Mouse (Mus musculus) ES-Bruce4 (cell line): Measurements from ENCODE around the gene Fam189a2. TPM values are rescaled to one million over a fixed set of nuclear protein-coding genes. Genes with fewer than 3 reads are reported as not detected.

Source experiments
- H3K27ac ChIP-seq: 2 replicates; pipeline ENCODE4 v1.5.1; 2012; ENCODE audit warnings: low read length, inconsistent platforms; ENCODE audit not compliant: insufficient read depth
- H3K27me3 ChIP-seq: 2 replicates; pipeline ENCODE4 v1.6.1; 2012; ENCODE audit warnings: mild to moderate bottlenecking, low read length, inconsistent platforms; ENCODE audit not compliant: control insufficient read depth, poor library complexity, insufficient read depth, severe bottlenecking
- H3K36me3 ChIP-seq: 2 replicates; pipeline ENCODE4 v1.6.1; 2012; ENCODE audit warnings: inconsistent platforms, mild to moderate bottlenecking, low read length, moderate library complexity; ENCODE audit not compliant: control insufficient read depth, poor library complexity, insufficient read depth, severe bottlenecking
- H3K4me1 ChIP-seq: one replicate; pipeline ENCODE4 v1.8.1; 2011; ENCODE audit warnings: low read length; ENCODE audit not compliant: control insufficient read depth, insufficient read depth
- H3K4me3 ChIP-seq: 2 replicates; pipeline ENCODE4 v1.5.1; 2011; ENCODE audit warnings: low read depth, mild to moderate bottlenecking, low read length
- H3K9ac ChIP-seq: 2 replicates; pipeline ENCODE4 v1.6.1; 2012; ENCODE audit warnings: low read depth, mild to moderate bottlenecking, inconsistent platforms; ENCODE audit not compliant: poor library complexity, severe bottlenecking
- H3K9me3 ChIP-seq: replicated peaks from 2 replicates; pipeline ENCODE4 v1.6.1; 2012; ENCODE audit warnings: mild to moderate bottlenecking, low read length, inconsistent platforms; ENCODE audit not compliant: control insufficient read depth, poor library complexity, insufficient read depth, severe bottlenecking
- CTCF ChIP-seq: IDR thresholded peaks from one replicate; pipeline ENCODE4 v1.8.1; 2011; ENCODE audit warnings: low read depth, low read length
- EP300 ChIP-seq: IDR thresholded peaks from 2 replicates; pipeline ENCODE4 v1.6.1; 2011; ENCODE audit warnings: low read depth, low read length; ENCODE audit not compliant: insufficient read depth
- POLR2A ChIP-seq: IDR thresholded peaks from one replicate; pipeline ENCODE4 v1.8.1; 2011; ENCODE audit warnings: low read length; ENCODE audit not compliant: insufficient read depth
- polyA plus RNA-seq: library from polyadenylated mRNA; stranded (reverse); fragments of >200 nt; gene quantifications from 2 replicates; pipeline ENCODE4 v1.2.4, GENCODE M21; 2011; ENCODE audit warnings: low read depth; ENCODE audit not compliant: missing spikeins, insufficient read depth, insufficient read length

Gene Fam189a2
- polyA plus RNA-seq, 1 experiment, result 1.7 TPM

GRCm38 (mm10) chr19:23972881-23973649, 57.8 kb downstream of the Fam189a2 start:
- Histone ChIP-seq H3K4me1 (no peaks in the 10 kb centered on the region), H3K9me3 (no peaks in the 10 kb centered on the region), H3K27me3 (no peaks in the 10 kb centered on the region), H3K27ac (no peak overlapping the region), H3K4me3 (no peak overlapping the region), H3K9ac (no peak overlapping the region), H3K36me3 (no peaks in the 10 kb centered on the region)
- no peak for TF ChIP-seq POLR2A
- TF ChIP-seq EP300, result no peak
- no peak for TF ChIP-seq CTCF

DNA sequence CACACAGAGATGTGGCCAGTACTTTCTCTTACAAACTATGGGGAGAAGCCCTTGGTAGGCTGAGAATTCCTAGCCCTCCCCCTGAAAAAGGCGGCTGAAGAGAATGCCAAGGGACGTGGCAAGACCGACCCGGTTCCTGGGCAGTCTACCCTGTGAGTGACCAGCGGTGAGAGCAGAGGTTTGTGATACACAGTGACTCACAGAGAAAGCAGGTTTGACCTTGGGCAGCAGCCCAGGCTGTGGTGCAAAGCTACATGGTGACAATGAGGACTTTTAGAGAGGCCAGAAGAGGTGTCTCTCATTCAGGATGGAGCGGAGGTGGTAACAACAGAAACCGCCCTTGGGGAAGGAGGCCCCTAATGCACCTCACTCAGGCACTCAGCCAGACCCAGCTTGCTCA, 59.4 kb downstream of the Fam189a2 start:
- Histone ChIP-seq H3K27ac (no peak overlapping the region), H3K27me3 (no peaks in the 10 kb centered on the region), H3K36me3 (no peaks in the 10 kb centered on the region), H3K9me3 (no peaks in the 10 kb centered on the region), H3K9ac (no peak overlapping the region), H3K4me1 (no peaks in the 10 kb centered on the region), H3K4me3 (no peak overlapping the region)
- no peak for TF ChIP-seq POLR2A
- TF ChIP-seq EP300, result no peak
- no peak for TF ChIP-seq CTCF

DNA sequence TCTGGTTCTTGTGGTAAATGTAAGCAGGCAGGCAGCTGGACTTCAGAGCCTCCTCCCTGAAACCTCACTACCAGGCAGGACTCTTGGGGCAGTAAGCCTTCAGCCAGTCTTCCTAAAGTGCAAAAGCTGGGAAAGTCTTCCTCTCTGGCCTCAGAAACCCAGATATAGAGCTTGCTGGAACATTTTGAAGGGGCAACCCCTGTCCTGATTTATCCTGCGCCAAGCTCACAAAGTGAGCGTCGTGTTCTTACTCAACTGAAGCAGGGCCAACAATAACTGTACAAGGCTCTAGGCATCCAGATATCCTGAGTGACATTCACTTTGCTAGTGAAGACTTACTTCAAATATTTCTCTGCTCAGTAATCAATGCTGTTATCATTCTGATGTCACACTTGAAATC, 60.4 kb downstream of the Fam189a2 start:
- TF ChIP-seq POLR2A (no peak), CTCF (no peak), EP300 (no peak)
- H3K4me1 ChIP-seq, result no peaks in the 10 kb centered on the region

DNA sequence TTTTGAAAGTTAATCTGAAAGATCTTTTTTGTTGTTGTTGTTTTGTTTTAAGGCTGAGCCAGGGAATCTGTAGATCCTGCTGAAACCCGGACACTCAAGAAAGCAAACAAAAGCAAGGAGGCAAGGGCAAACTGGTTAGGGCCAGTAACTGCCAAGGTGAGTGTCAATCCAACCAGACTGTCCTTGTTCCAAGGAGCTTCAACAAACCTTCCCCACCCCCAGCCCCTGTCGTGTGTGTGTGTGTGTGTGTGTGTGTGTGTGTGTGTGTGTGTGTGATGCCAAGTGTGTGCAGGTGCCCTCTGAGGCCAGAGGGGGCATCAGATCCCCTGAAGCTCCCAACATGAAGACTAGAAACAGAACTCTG, 62.0 kb downstream of the Fam189a2 start:
- Histone ChIP-seq H3K4me1 (no peaks in the 10 kb centered on the region), H3K9me3 (no peaks in the 10 kb centered on the region), H3K9ac (no peak overlapping the region), H3K27me3 (no peaks in the 10 kb centered on the region), H3K27ac (no peak overlapping the region), H3K36me3 (no peaks in the 10 kb centered on the region), H3K4me3 (no peak overlapping the region)
- TF ChIP-seq POLR2A (no peak), CTCF (no peak), EP300 (no peak)

More for the DNA sequence above, 60.4 kb downstream of the Fam189a2 start:
- H3K9me3 ChIP-seq, result no peaks in the 10 kb centered on the region
- no peaks in the 10 kb centered on the region for H3K27me3 ChIP-seq
- no peaks in the 10 kb centered on the region for H3K36me3 ChIP-seq
- no peak overlapping the region for H3K27ac ChIP-seq
- H3K4me3 ChIP-seq, result no peak overlapping the region
- no peak overlapping the region for H3K9ac ChIP-seq

DNA sequence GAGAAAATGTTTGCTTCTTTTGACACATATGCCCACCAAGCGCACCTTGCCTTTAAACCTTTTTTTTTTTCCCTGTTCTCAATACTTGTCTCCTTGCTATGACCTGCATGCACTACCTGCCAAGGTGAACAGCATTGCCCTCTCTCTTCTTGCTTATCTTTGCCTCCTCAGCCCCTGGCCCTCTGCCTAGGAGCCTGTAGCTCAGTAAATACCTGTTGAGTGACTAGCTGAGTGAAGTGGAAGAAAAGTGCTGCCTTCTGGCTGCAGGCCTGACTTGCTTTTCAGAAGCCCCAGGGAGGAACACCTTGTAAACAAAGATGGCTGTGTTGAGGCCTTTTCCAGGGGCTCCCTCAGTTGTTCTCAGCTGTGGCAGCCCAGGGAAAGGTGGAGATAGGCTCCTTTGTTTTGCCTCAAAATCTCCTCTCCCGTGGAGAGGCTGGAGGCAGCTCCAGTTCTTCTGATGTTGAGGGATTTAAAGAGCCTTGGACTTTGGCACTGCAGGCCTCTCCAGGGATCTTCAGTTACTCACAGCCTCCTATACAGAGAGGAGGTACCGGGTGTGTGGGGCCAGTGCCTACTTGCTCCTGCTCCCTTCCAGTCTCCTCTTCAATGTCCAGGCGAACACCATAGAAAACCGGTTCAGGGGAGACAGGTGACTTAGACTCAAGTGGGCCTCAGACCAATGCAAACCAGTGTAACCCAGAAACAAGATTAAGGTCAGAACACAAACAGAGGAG, 62.5 kb downstream of the Fam189a2 start:
- H3K4me3 ChIP-seq, result no peak overlapping the region
- H3K36me3 ChIP-seq, result no peaks in the 10 kb centered on the region
- H3K9me3 ChIP-seq, result no peaks in the 10 kb centered on the region
- TF ChIP-seq CTCF (no peak), EP300 (no peak), POLR2A (no peak)
- no peaks in the 10 kb centered on the region for H3K27me3 ChIP-seq
- no peak overlapping the region for H3K27ac ChIP-seq
- no peak overlapping the region for H3K9ac ChIP-seq
- no peaks in the 10 kb centered on the region for H3K4me1 ChIP-seq

DNA sequence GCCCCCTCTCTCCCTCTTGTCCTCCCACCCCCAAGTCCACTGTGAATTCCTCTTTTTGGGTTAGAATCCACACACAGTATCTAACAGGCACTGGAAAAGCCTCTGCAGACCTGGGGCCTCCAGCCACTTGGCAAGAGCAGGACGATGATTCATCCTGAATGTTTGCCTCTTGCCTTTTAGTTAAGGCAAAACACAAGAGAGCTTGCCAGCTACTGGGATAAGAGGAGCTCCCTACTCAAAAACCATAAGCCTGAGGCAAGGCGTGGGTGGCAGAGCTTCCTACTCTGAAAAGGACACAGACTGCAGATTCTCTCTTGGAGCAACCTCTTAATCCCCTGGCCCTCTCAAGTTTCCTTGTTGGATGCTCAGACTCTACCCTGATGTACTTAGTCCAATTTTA, 63.7 kb downstream of the Fam189a2 start:
- TF ChIP-seq POLR2A (no peak), CTCF (no peak), EP300 (no peak)
- H3K9me3 ChIP-seq, result no peaks in the 10 kb centered on the region
- H3K9ac ChIP-seq, result no peak overlapping the region

More for the DNA sequence above, 63.7 kb downstream of the Fam189a2 start:
- Histone ChIP-seq H3K4me3 (no peak overlapping the region), H3K4me1 (no peaks in the 10 kb centered on the region), H3K36me3 (no peaks in the 10 kb centered on the region), H3K27me3 (no peaks in the 10 kb centered on the region), H3K27ac (no peak overlapping the region)
